Mouse (Mus musculus): ENCODE results near the gene Tcf25. TPM values are rescaled to one million over a fixed set of nuclear protein-coding genes. Genes with fewer than 3 reads are reported as not detected.

The Tcf25 gene
- polyA plus RNA-seq, 1 experiment from 2014 or later = 317 TPM

GRCm38 (mm10) chr8:123353216-123353615, 20.3 kb upstream of the Tcf25 start:
- peaks cover 46% of the 10 kb centered on the region for H3K36me3 ChIP-seq
- H3K4me3 ChIP-seq = no peak overlapping the region
- no peaks in the 10 kb centered on the region for H3K9me3 ChIP-seq
- no peaks in the 10 kb centered on the region for H3K27me3 ChIP-seq
- peaks cover 22% of the 10 kb centered on the region; the same call in 1 of the 2 replicates for H3K4me1 ChIP-seq (replicated peaks)
- H3K9ac ChIP-seq = no peak overlapping the region
- ATAC-seq (ENCODE audit: low read depth) = no peak; the same call in 1 of the 2 replicates
- H3K27ac ChIP-seq (replicated peaks) = no peak overlapping the region
- 34% methylated on average over 11 of the region's 11 CpGs for WGBS
- no peak overlapping the region for H3K4me2 ChIP-seq

- Histone ChIP-seq H3K27ac (replicated peaks) (peak overlapping the region; percentile 71), H3K4me3 (no peak overlapping the region), H3K9me3 (no peaks in the 10 kb centered on the region), H3K36me3 (peaks cover 94% of the 10 kb centered on the region), H3K27me3 (no peaks in the 10 kb centered on the region), H3K4me2 (no peak overlapping the region), H3K9ac (no peak overlapping the region), H3K4me1 (replicated peaks) (no peaks in the 10 kb centered on the region)
- WGBS = 50% methylated on average over 12 of the region's 12 CpGs
- peak; percentile 78 for ATAC-seq (ENCODE audit: low read depth)
These were observed 12.3 kb upstream of the Tcf25 start for GRCm38 (mm10) chr8:123361082-123361739.

- H3K9me3 ChIP-seq = no peaks in the 10 kb centered on the region
- H3K27me3 ChIP-seq = no peaks in the 10 kb centered on the region
- peak overlapping the region; percentile 90 for H3K9ac ChIP-seq
- peak overlapping the region; percentile 83 for H3K4me3 ChIP-seq
- peaks cover 27% of the 10 kb centered on the region for H3K36me3 ChIP-seq
- H3K4me2 ChIP-seq = peak overlapping the region; percentile 79
- peaks cover 31% of the 10 kb centered on the region for H3K4me1 ChIP-seq (replicated peaks)
- peak; percentile 86 for ATAC-seq (ENCODE audit: low read depth)
- under 1% methylated on average over 20 of the region's 20 CpGs for WGBS
- H3K27ac ChIP-seq (replicated peaks) = peak overlapping the region; percentile 98
These were observed 656 bp downstream of the Tcf25 start for GRCm38 (mm10) chr8:123374239-123374578.

GRCm38 (mm10) chr8:123375701-123376100, 2.1 kb downstream of the Tcf25 start:
- peaks cover 31% of the 10 kb centered on the region for H3K4me1 ChIP-seq (replicated peaks)
- no peak for ATAC-seq (ENCODE audit: low read depth)
- H3K27ac ChIP-seq (replicated peaks) = peak overlapping the region; percentile 54
- H3K4me2 ChIP-seq = peak overlapping the region; percentile 79
- 77% methylated on average over 10 of the region's 10 CpGs for WGBS
- peaks cover 12% of the 10 kb centered on the region; the same call in 1 of the 2 replicates for H3K36me3 ChIP-seq
- H3K9ac ChIP-seq = peak overlapping the region; percentile 41; the same call in 1 of the 2 replicates
- no peaks in the 10 kb centered on the region for H3K27me3 ChIP-seq
- no peak overlapping the region for H3K4me3 ChIP-seq
- H3K9me3 ChIP-seq = no peaks in the 10 kb centered on the region

DNA sequence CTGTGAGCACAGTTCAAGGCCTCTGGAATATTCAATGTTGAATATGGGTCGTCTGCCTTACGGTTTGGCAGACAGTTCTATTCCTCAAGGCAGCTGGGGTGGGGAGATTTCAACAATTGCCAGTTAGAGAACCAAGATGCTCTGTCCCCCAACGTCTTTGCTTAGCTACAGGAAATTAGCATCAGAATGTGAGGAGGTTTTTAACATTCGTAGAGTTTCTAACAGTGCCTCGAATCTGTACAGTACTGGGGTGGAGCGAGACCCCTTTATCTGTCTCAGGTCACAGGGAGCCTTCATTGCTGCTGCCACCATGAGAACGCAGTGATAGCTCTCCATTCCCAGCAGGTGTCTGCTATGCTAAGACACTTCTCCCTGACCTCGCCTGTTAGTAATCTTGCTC, 2.6 kb downstream of the Tcf25 start:
- 52% methylated on average over 8 of the region's 8 CpGs for WGBS
- Histone ChIP-seq H3K9ac (peak overlapping the region; percentile 26; the same call in 1 of the 2 replicates), H3K36me3 (peaks cover 14% of the 10 kb centered on the region), H3K4me1 (replicated peaks) (peaks cover 31% of the 10 kb centered on the region), H3K4me2 (peak overlapping the region; percentile 79; the same call in 1 of the 2 replicates), H3K27ac (replicated peaks) (peak overlapping the region; percentile 54; the same call in 1 of the 2 replicates), H3K9me3 (no peaks in the 10 kb centered on the region), H3K27me3 (no peaks in the 10 kb centered on the region), H3K4me3 (no peak overlapping the region)
- no peak for ATAC-seq (ENCODE audit: low read depth)

- Histone ChIP-seq H3K4me3 (no peak overlapping the region), H3K27ac (replicated peaks) (no peak overlapping the region), H3K27me3 (no peaks in the 10 kb centered on the region), H3K4me2 (no peak overlapping the region), H3K4me1 (replicated peaks) (0 out of 2 replicates have a peak, but pooled peaks cover under 1% of the 10 kb centered on the region), H3K9me3 (no peaks in the 10 kb centered on the region), H3K9ac (no peak overlapping the region), H3K36me3 (peaks cover 58% of the 10 kb centered on the region)
- 93% methylated on average over 4 of the region's 4 CpGs for WGBS
- no peak for ATAC-seq (ENCODE audit: low read depth)
These were observed 8.2 kb downstream of the Tcf25 start for GRCm38 (mm10) chr8:123381711-123382110.

DNA sequence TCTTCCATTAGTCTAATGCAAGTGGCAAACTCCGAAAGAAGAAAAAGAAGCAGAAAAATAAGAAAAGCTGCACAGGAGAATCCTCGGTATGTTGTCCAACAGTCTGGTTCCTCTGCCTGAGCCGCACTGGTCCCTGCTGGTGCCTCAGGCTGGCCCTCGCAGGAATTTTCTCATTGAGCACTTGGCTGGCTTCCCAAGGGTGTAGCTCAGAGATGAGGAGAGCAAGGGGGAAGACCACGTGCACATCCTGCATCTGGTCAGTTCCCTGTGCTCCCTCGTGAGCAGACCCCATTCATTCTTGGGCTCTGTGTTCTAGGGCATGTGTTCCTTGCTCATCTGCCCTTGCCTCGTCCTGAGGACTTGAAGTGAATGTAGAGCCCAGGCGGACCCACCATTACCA, 9.0 kb downstream of the Tcf25 start:
- no peak for ATAC-seq (ENCODE audit: low read depth)
- H3K9me3 ChIP-seq = no peaks in the 10 kb centered on the region
- H3K27ac ChIP-seq (replicated peaks) = no peak overlapping the region
- H3K36me3 ChIP-seq = peaks cover 66% of the 10 kb centered on the region
- H3K4me3 ChIP-seq = no peak overlapping the region
- 88% methylated on average over 8 of the region's 8 CpGs for WGBS
- H3K27me3 ChIP-seq = no peaks in the 10 kb centered on the region
- no peak overlapping the region for H3K4me2 ChIP-seq
- no peak overlapping the region for H3K9ac ChIP-seq
- no peaks in the 10 kb centered on the region for H3K4me1 ChIP-seq (replicated peaks)

DNA sequence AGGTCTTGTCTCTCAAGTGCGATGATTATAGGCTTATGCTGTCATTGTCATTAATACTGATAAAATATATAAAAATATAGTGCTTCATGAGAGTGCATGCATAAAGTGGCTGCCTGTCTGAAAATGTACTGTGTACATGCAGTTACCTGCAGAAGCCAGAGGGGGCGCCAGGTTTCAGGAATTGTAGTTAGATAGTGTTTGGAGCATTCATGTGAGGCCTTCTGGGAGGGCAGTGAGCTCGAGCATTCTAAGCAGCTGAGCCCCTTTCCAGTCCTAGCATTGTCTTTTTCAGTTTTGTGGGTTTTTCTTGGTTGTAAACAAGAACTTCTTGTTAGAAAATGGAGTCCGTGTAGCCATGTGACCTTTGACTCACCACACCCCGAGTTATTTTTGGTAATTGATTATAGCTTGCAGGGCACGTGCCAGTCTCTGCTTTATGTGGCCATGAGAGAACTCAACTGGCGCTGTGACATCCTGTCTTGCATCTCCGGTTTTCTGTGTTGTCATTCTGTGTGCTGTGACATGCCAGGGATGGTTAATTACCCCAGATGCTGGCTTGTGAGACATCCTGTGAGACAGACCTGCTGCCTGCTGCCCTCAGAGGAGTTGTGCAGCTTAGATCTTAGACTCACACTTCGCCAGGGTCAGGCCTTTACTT, 11.5 kb downstream of the Tcf25 start:
- no peak for ATAC-seq (ENCODE audit: low read depth)
- Histone ChIP-seq H3K4me1 (replicated peaks) (no peaks in the 10 kb centered on the region), H3K36me3 (peaks cover 91% of the 10 kb centered on the region), H3K27me3 (no peaks in the 10 kb centered on the region), H3K4me2 (no peak overlapping the region), H3K9me3 (no peaks in the 10 kb centered on the region), H3K9ac (no peak overlapping the region), H3K4me3 (no peak overlapping the region), H3K27ac (replicated peaks) (no peak overlapping the region)
- WGBS = 72% methylated on average over 9 of the region's 9 CpGs

GRCm38 (mm10) chr8:123387041-123387440, 13.5 kb downstream of the Tcf25 start:
- Histone ChIP-seq H3K27ac (replicated peaks) (no peak overlapping the region), H3K9me3 (no peaks in the 10 kb centered on the region), H3K9ac (no peak overlapping the region), H3K4me3 (no peak overlapping the region), H3K27me3 (no peaks in the 10 kb centered on the region), H3K4me1 (replicated peaks) (no peaks in the 10 kb centered on the region), H3K4me2 (no peak overlapping the region), H3K36me3 (peaks cover 100% of the 10 kb centered on the region)
- no peak for ATAC-seq (ENCODE audit: low read depth)
- 84% methylated on average over 3 of the region's 3 CpGs for WGBS

GRCm38 (mm10) chr8:123387801-123388200, 14.2 kb downstream of the Tcf25 start:
- H3K9ac ChIP-seq = no peak overlapping the region
- no peak overlapping the region for H3K27ac ChIP-seq (replicated peaks)
- peaks cover 100% of the 10 kb centered on the region for H3K36me3 ChIP-seq
- no peak overlapping the region for H3K4me3 ChIP-seq
- WGBS = 95% methylated on average over 8 of the region's 8 CpGs
- no peaks in the 10 kb centered on the region for H3K9me3 ChIP-seq
- no peaks in the 10 kb centered on the region for H3K27me3 ChIP-seq
- H3K4me2 ChIP-seq = no peak overlapping the region
- no peak for ATAC-seq (ENCODE audit: low read depth)
- H3K4me1 ChIP-seq (replicated peaks) = no peaks in the 10 kb centered on the region

GRCm38 (mm10) chr8:123389026-123389425, 15.5 kb downstream of the Tcf25 start:
- H3K9me3 ChIP-seq = no peaks in the 10 kb centered on the region

DNA sequence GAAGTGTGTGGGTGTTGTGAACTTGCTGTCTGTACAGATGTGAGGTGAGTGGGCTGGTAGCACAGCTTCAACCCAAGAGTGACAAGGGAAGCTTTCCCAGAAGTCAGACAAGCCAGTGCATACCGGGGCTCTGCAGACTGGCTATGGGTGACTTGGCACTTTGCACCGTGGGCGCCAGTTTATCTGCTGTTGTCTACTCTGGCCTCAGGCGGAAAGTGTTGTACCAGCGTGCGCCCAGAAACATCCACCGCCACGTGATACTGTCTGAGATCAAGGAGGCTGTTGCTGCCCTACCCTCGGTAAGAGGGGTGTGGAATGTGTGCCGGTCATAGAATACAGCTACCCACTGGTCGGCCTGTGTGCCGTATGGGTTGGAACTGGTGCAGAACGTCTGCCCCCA, 24.8 kb downstream of the Tcf25 start:
- no peak overlapping the region for H3K27ac ChIP-seq (replicated peaks)
- no peak overlapping the region for H3K4me3 ChIP-seq
- 95% methylated on average over 13 of the region's 13 CpGs for WGBS
- no peak overlapping the region for H3K4me2 ChIP-seq
- no peak for ATAC-seq (ENCODE audit: low read depth)
- peaks cover 100% of the 10 kb centered on the region for H3K36me3 ChIP-seq
- no peak overlapping the region for H3K9ac ChIP-seq
- H3K9me3 ChIP-seq = no peaks in the 10 kb centered on the region
- H3K4me1 ChIP-seq (replicated peaks) = no peaks in the 10 kb centered on the region
- no peaks in the 10 kb centered on the region for H3K27me3 ChIP-seq

More at GRCm38 (mm10) chr8:123389026-123389425, 15.5 kb downstream of the Tcf25 start:
- ATAC-seq (ENCODE audit: low read depth) = no peak
- no peaks in the 10 kb centered on the region for H3K27me3 ChIP-seq
- H3K4me3 ChIP-seq = no peak overlapping the region
- no peak overlapping the region for H3K27ac ChIP-seq (replicated peaks)
- H3K36me3 ChIP-seq = peaks cover 100% of the 10 kb centered on the region
- H3K4me1 ChIP-seq (replicated peaks) = no peaks in the 10 kb centered on the region
- no peak overlapping the region for H3K4me2 ChIP-seq
- H3K9ac ChIP-seq = no peak overlapping the region
- 95% methylated on average over 7 of the region's 7 CpGs for WGBS

All from neural tube, embryonic 13.5 days (tissue).